Mouse (Mus musculus): Measurements from ENCODE around the gene Snrnp27. TPM values are rescaled to one million over a fixed set of nuclear protein-coding genes. Genes with fewer than 3 reads are reported as not detected.

The Snrnp27 gene
- total RNA-seq (2021) = 10 to 100 TPM; 60.0 to 62.5 TPM
- polyA plus RNA-seq (2012; rRNA removed) = 3.7 and 6.8 TPM in 2 replicates
- long read RNA-seq, transcript Snrnp27-201 (6 exons, 885 nt) = major isoform, 68 of 69 reads
- long read RNA-seq, partial matches to known transcripts = 0 of 69 reads
- long read RNA-seq, other reads (novel, unspliced or antisense) = 1 of 69 reads

GRCm38 (mm10) chr6:86683872-86684654, at the start of gene Snrnp27:
Gene Snrnp27 (minus strand): TSS chr6:86684522.
- peak; percentile 95 for DNase-seq

GRCm38 (mm10) chr6:86733183-86733876, 49.0 kb upstream of the Snrnp27 start, which contains the start of gene Gmcl1:
Gene Gmcl1 (minus strand): TSS chr6:86733383.
- peak; percentile 96 for DNase-seq

- no peak for DNase-seq
Measured at GRCm38 (mm10) chr6:86732276-86733173, 48.2 kb upstream of the Snrnp27 start.

DNA sequence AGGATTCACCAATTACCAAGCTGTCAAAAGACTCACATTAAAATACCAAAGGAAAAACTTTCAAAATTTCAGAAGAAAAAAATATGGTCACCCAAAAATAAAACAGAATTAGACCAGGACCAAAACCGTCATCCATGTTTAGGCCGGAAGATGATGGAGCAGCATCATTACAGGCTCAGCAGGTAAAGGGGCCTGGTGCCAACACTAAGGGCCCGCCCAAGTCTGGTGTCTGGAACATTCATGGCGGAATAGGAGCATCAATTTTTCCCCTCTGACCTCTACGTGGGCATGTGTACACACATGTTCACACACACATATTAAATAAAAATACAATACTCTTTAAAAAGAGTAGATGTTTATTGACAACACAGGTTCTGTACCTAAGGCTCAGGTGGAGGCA, 44.4 kb upstream of the Snrnp27 start:
- DNase-seq = no peak

DNA sequence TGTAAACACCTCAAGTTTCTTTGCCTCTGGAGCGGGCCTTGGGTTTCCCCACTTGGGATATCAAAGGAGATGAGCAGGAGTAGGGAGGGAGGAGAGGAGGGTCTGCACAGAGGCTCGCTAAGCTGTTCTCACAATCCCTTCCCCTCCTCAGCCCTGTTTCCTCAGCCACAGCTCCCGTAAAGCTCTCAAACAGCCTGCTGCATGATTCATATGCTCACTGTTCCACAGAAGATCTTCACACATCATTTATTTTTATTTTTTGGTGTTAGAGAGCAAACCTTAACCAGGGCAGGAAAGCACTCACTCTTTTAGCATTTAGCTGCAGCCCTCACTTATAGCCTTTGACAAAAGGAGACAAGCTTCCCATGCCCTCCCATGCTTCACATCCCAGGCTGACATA, 37.7 kb upstream of the Snrnp27 start:
- DNase-seq = no peak

DNA sequence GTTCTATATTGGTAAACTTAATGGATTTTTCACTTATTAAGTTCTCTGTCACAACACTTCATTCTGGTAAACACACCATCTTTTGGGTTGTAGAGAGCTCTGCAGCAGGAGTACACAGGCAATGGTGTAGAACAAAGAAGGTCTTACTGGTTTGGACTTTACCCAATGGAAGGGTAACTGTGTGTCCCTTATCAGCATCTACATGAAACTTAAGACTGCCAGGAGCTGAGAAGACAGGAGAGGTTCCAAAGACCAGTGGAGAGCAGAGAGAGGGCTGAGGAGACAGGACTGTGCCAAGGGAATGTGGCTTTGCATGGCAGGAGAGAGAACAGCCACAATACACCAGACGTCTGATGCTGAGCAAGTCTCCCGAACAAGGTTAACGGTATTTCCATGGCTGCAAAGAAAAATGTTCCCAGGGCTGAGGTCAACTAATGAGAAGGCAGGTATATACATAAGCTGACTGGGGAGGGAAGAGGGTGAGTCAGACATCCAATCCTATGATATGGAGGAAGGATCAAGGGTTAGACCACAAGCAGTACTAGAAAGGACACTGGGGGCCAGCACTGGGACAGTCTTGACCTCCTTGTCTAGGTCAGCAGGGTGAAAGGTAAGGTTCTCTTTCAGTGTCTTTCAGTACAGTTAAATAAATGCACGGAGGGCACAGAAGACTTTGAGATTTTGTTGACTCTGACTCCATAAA, 23.9 kb upstream of the Snrnp27 start:
- DNase-seq = no peak

DNA sequence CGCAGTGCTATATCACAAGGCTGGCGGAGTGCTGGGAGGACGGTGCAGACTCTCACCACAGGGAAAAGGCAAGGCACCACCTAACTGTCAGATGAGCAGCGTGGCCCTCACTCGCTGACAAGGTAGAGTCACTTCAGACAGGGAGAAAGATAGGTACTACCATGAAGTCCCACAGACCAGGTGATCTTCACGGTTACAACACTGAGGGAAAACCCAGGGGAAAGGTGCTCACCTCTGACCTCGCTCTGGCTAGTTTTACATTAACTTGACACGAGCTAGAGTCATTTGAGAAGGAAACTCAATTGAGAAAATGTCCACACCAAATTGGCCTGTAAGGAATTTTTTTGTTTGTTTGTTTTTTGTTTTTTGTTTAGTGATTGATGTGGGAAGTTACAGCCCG, 18.3 kb upstream of the Snrnp27 start:
- no peak for DNase-seq

GRCm38 (mm10) chr6:86697903-86698302, 13.6 kb upstream of the Snrnp27 start:
- DNase-seq = no peak

GRCm38 (mm10) chr6:86696213-86696612, 11.9 kb upstream of the Snrnp27 start:
- DNase-seq = no peak

GRCm38 (mm10) chr6:86694465-86694864, 10.1 kb upstream of the Snrnp27 start:
- peak; percentile 54 for DNase-seq

- DNase-seq = no peak
Measured at GRCm38 (mm10) chr6:86689671-86690070, 5.3 kb upstream of the Snrnp27 start.

DNA sequence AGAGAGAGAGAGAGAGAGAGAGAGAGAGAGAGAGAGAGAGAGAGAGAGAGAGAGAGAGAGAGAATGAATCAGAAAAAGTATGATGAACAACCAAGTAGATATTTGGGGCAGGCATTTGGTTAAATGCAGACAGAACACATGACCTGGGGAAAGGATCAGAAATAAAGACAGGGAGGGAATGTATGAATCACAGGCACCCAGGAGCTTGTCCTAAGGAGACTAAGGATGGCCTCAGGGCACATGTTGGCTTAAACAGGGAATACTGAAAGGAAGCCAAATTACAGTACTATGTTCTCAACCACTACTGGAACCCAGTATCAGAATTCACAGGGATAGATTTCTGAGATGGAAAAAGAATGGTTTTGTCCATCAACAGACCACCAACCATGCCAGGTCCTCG, 2.6 kb upstream of the Snrnp27 start:
- DNase-seq = no peak

DNA sequence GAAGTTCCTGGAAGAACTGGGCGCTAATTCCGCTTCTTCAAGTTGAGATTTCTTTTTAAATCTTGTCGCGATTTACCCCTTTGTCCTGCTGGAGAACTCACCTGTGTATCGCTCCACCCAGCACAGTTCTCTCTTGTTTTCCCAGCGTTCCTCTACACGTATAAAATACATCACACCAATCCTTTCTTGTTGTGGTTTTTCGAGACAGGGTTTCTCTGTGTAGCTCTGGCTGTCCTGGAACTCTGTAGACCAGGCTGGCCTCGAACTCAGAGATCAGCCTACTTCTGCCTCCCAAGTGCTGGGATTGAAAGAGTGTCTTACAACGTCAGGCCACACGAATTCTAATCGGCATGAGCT, 311 bp upstream of the Snrnp27 start:
- no peak for DNase-seq

DNA sequence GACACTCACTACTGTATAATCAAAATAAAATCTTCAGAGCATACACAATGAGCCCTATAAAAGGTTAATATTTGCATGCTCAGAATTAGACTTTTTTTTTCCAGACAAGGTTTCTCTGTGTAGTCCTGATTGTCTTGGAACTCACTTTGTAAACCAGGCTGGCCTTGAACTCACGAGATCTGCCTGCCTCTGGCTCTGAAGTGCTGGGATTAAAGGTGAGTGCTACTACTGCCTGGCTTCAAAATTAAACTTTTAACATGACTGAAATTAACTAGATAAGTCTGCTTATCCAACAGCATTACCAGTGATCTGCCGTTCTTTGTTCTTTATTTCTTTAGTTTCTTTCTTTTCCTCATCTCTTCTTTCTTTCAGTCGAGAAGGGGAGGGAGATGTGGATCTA, 3.0 kb downstream of the Snrnp27 start:
- no peak for DNase-seq

- no peak for DNase-seq
Measured at GRCm38 (mm10) chr6:86678341-86678740, 6.0 kb downstream of the Snrnp27 start.

GRCm38 (mm10) chr6:86670873-86671272, 13.4 kb downstream of the Snrnp27 start:
- peak; percentile 59 for DNase-seq

GRCm38 (mm10) chr6:86669240-86669727, 15.0 kb downstream of the Snrnp27 start:
- DNase-seq = peak; percentile 100

GRCm38 (mm10) chr6:86668580-86669239, 15.6 kb downstream of the Snrnp27 start, which contains the start of gene Mxd1:
Gene Mxd1 (minus strand): TSS chr6:86669161.
- no peak for DNase-seq

- DNase-seq = no peak
Measured at GRCm38 (mm10) chr6:86667061-86667460, 17.3 kb downstream of the Snrnp27 start.

- DNase-seq = no peak
Measured at GRCm38 (mm10) chr6:86665560-86666307, 18.6 kb downstream of the Snrnp27 start.
